Mouse (Mus musculus) cortical plate, adult 2 months (tissue): ENCODE data around the gene Pakap. TPM values are rescaled to one million over a fixed set of nuclear protein-coding genes. Genes with fewer than 3 reads are reported as not detected.

Experiments
- H3K27ac ChIP-seq: fragments of 200-500 bp; 2 replicates; pipeline ENCODE4 v1.5.1; 2012; ENCODE audit warnings: low read length, control low read depth, inconsistent platforms; ENCODE audit not compliant: insufficient read depth
- H3K4me1 ChIP-seq: fragments of 200-500 bp; 2 replicates; pipeline ENCODE4 v1.6.1; 2011; ENCODE audit warnings: low read length; ENCODE audit not compliant: control insufficient read depth, insufficient read depth
- H3K4me3 ChIP-seq: fragments of 200-500 bp; 2 replicates; pipeline ENCODE4 v1.5.1; 2011; ENCODE audit warnings: mild to moderate bottlenecking, low read length, control low read depth; ENCODE audit not compliant: insufficient read depth
- CTCF ChIP-seq: fragments of 200-500 bp; IDR thresholded peaks from 2 replicates; pipeline ENCODE4 v1.5.1; 2011; ENCODE audit warnings: mild to moderate bottlenecking, control low read depth, low read length; ENCODE audit not compliant: insufficient read depth; ENCODE audit errors: extremely low read depth
- POLR2A ChIP-seq: fragments of 200-500 bp; IDR thresholded peaks from 2 replicates; pipeline ENCODE4 v1.6.1; 2011; ENCODE audit warnings: mild to moderate bottlenecking, low read length, control low read depth; ENCODE audit not compliant: insufficient read depth; ENCODE audit errors: extremely low read depth
- polyA plus RNA-seq: library from polyadenylated mRNA; depleted of rRNA; stranded (reverse); fragments of >200 nt; gene quantifications from 2 replicates; pipeline ENCODE4 v1.2.3, GENCODE M21; 2012

Gene Pakap
- polyA plus RNA-seq, 1 experiment, result 7.5 TPM

GRCm38 (mm10) chr4:57895140-57895539 is 327.2 kb downstream of the Pakap start:
- H3K27ac ChIP-seq, result no peak overlapping the region
- H3K4me1 ChIP-seq, result no peaks in the 10 kb centered on the region
- H3K4me3 ChIP-seq, result no peak overlapping the region
- TF ChIP-seq POLR2A, result no peak
- TF ChIP-seq CTCF, result no peak

GRCm38 (mm10) chr4:57895902-57896301 is 327.9 kb downstream of the Pakap start:
- H3K27ac ChIP-seq, result no peak overlapping the region
- TF ChIP-seq CTCF (no peak), POLR2A (no peak)
- H3K4me3 ChIP-seq, result no peak overlapping the region
- H3K4me1 ChIP-seq, result no peaks in the 10 kb centered on the region

- TF ChIP-seq CTCF (no peak), POLR2A (no peak)
- Histone ChIP-seq H3K4me3 (no peak overlapping the region), H3K4me1 (no peaks in the 10 kb centered on the region), H3K27ac (no peak overlapping the region)
Observed at GRCm38 (mm10) chr4:57896631-57897030, 328.7 kb downstream of the Pakap start.

- H3K4me3 ChIP-seq, result no peak overlapping the region
- H3K27ac ChIP-seq, result no peak overlapping the region
- no peak for TF ChIP-seq POLR2A
- peak; percentile 81 for TF ChIP-seq CTCF
- no peaks in the 10 kb centered on the region for H3K4me1 ChIP-seq
Observed at GRCm38 (mm10) chr4:57901210-57901609, 333.2 kb downstream of the Pakap start.

- Histone ChIP-seq H3K4me3 (no peak overlapping the region), H3K27ac (no peak overlapping the region), H3K4me1 (no peaks in the 10 kb centered on the region)
- TF ChIP-seq POLR2A (no peak), CTCF (no peak)
Observed at GRCm38 (mm10) chr4:57902619-57903018, 334.6 kb downstream of the Pakap start.

GRCm38 (mm10) chr4:57904211-57904610 is 336.2 kb downstream of the Pakap start:
- Histone ChIP-seq H3K4me1 (no peaks in the 10 kb centered on the region), H3K4me3 (no peak overlapping the region), H3K27ac (no peak overlapping the region)
- peak; percentile 90 for TF ChIP-seq CTCF
- no peak for TF ChIP-seq POLR2A

GRCm38 (mm10) chr4:57904638-57905037 is 336.7 kb downstream of the Pakap start:
- H3K27ac ChIP-seq, result no peak overlapping the region
- TF ChIP-seq CTCF, result no peak
- no peak for TF ChIP-seq POLR2A

GRCm38 (mm10) chr4:57906708-57907107 is 338.7 kb downstream of the Pakap start:
- Histone ChIP-seq H3K4me3 (no peak overlapping the region), H3K27ac (no peak overlapping the region), H3K4me1 (no peaks in the 10 kb centered on the region)
- TF ChIP-seq POLR2A (no peak), CTCF (no peak)

More at GRCm38 (mm10) chr4:57904638-57905037, 336.7 kb downstream of the Pakap start:
- Histone ChIP-seq H3K4me1 (no peaks in the 10 kb centered on the region), H3K4me3 (no peak overlapping the region)

GRCm38 (mm10) chr4:57908860-57909259 is 340.9 kb downstream of the Pakap start:
- H3K27ac ChIP-seq, result no peak overlapping the region
- no peak overlapping the region for H3K4me3 ChIP-seq
- no peak for TF ChIP-seq POLR2A
- TF ChIP-seq CTCF, result no peak
- no peaks in the 10 kb centered on the region for H3K4me1 ChIP-seq

- Histone ChIP-seq H3K4me1 (no peaks in the 10 kb centered on the region), H3K4me3 (no peak overlapping the region), H3K27ac (no peak overlapping the region)
- no peak for TF ChIP-seq CTCF
- no peak for TF ChIP-seq POLR2A
Observed at GRCm38 (mm10) chr4:57913021-57913420, 345.0 kb downstream of the Pakap start.
